Mouse (Mus musculus) testis, adult 2 months (tissue): ENCODE results near the gene Iqcn.

Experiments
- CTCF ChIP-seq: fragments of 200-500 bp; IDR thresholded peaks from 2 replicates; pipeline ENCODE4 v1.5.1; 2012; ENCODE audit warnings: low read depth, mild to moderate bottlenecking, inconsistent platforms, low read length, moderate library complexity; ENCODE audit not compliant: control insufficient read depth, insufficient read depth, insufficient replicate concordance
- POLR2A ChIP-seq: fragments of 200-500 bp; IDR thresholded peaks from 2 replicates; pipeline ENCODE4 v1.6.1; 2012; ENCODE audit warnings: low read depth, mild to moderate bottlenecking, inconsistent platforms, low read length, moderate library complexity; ENCODE audit not compliant: control insufficient read depth

DNA sequence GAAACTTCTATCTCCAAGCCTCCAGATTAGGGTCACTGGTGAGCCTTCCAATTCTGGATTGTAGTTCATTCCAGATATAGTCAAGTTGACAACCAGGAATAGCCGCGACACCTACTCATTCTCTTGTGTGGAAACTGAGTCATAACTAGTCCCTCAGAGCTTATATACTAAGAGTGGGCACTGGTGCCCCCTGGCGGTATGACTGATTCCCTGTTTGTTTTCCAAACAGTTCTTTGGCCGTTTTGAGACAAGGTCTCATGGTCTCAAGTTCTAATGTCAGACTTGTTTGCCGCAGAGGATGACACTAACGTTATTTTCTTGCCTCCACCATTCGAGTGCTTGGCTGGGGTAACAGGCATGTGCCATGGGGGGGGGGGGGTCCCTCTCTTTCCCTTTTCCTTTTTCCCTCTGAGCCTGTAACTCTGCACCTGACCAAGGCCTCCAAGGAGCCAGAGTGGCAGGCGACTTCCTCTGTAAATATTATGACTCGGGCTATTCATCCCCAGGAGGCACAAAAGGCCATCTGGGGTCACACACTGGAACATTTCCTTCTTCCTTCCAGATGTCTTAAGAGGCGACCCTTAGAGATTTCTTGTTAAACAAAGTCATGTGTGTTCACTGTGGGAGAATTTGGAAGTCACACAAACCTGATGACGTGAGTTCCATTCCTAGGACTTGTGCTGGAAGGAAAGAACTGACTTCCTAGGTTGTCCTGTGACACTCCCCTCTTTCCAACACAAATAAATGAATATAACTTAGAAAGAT, 48.9 kb downstream of the Iqcn start:
- no peak for TF ChIP-seq CTCF
- TF ChIP-seq POLR2A: no peak
